Mouse (Mus musculus) intestine, embryonic 15.5 days (tissue): ENCODE measurements at regions not wholly inside any gene's neighbourhood (a gene's known extent, or its start where the extent isn't known, plus 50 kb on each side); places are given as distances from the start of the nearest gene placed in this dataset.

Source experiments
- ATAC-seq: fragments of 200-750 bp; cut with Nextera tagmentation; 2 replicates; pipeline ENCODE4 v1.8.0; 2017; ENCODE audit warnings: moderate TSS enrichment, moderate library complexity
- H3K27ac ChIP-seq: fragments of 300-500 bp; sonication (generic); 2 replicates; pipeline ENCODE4 v1.5.1; 2015; ENCODE audit warnings: mild to moderate bottlenecking, inconsistent platforms
- H3K27me3 ChIP-seq: fragments of 300-500 bp; sonication (generic); replicated peaks from 2 replicates; pipeline ENCODE4 v1.6.1; 2015; ENCODE audit warnings: inconsistent platforms
- H3K36me3 ChIP-seq: fragments of 300-500 bp; sonication (generic); 2 replicates; pipeline ENCODE4 v1.6.1; 2015; ENCODE audit warnings: inconsistent platforms
- H3K4me1 ChIP-seq: fragments of 300-500 bp; sonication (generic); replicated peaks from 2 replicates; pipeline ENCODE4 v1.6.1; 2015; ENCODE audit warnings: inconsistent platforms
- H3K4me2 ChIP-seq: fragments of 300-500 bp; sonication (generic); replicated peaks from 2 replicates; pipeline ENCODE4 v1.6.1; 2015; ENCODE audit warnings: mild to moderate bottlenecking, inconsistent platforms
- H3K4me3 ChIP-seq: fragments of 300-500 bp; sonication (generic); replicated peaks from 2 replicates; pipeline ENCODE4 v1.5.1; 2015; ENCODE audit warnings: inconsistent platforms
- H3K9ac ChIP-seq: fragments of 300-500 bp; sonication (generic); 2 replicates; pipeline ENCODE4 v1.6.1; 2015; ENCODE audit warnings: inconsistent platforms
- H3K9me3 ChIP-seq: fragments of 300-500 bp; sonication (generic); 2 replicates; pipeline ENCODE4 v1.6.1; 2016; ENCODE audit warnings: inconsistent platforms
- WGBS: fragments of 180-500 bp; shearing (Covaris S2); methylation state at CpG from one replicate; pipeline ENCODE4 v1.1.7; 2015; 5-methylcytosine and 5-hydroxymethylcytosine counted together

DNA sequence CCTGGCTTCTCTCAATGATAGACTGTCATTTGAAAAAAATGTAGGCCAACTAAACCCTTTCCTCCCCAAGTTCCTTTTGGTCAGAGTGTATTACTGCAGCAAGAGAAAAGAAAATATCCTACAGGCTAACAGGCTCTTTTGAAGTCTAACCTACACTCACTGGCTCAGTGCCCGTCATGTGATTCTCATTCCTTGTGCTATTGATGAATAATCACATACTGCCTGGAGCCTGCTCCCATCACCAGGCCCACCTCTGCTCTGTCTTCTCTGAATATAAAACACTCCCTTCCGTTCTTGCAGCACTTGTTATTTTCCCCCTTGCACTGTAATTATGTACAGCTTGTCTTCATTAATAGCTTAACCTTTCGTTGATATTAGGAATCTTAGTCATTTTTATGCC is 809.7 kb downstream of the Dpp10 start:
- WGBS, result 79% methylated on average over 3 of the region's 3 CpGs
- Histone ChIP-seq H3K4me2 (no peak overlapping the region), H3K4me3 (no peak overlapping the region), H3K27ac (no peak overlapping the region), H3K4me1 (no peaks in the 10 kb centered on the region), H3K27me3 (no peaks in the 10 kb centered on the region), H3K9ac (no peak overlapping the region), H3K36me3 (no peaks in the 10 kb centered on the region), H3K9me3 (no peaks in the 10 kb centered on the region)
- no peak for ATAC-seq

DNA sequence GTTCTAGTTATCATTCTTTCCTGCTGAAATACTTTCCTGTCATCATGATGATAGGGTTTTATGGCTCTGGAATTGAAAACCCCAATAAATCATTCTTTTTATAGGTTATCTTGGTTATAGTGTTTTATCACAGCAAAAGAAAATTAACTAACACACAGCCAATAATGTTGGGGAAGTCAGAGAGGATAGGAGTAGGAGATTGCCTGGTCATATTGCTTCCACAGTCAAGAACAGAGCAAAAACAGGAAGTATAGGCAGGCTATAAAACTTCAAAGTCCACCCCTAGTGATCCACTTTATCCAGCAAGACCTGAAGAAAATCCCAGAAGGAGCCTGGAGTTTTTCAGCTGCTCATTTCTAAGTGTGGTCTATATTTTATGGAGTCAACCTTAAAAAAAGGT is 824.4 kb downstream of the Dpp10 start:
- no peaks in the 10 kb centered on the region for H3K27me3 ChIP-seq
- H3K4me1 ChIP-seq, result no peaks in the 10 kb centered on the region
- no peak overlapping the region for H3K27ac ChIP-seq
- no peaks in the 10 kb centered on the region for H3K36me3 ChIP-seq
- H3K4me2 ChIP-seq, result no peak overlapping the region
- H3K9me3 ChIP-seq, result no peaks in the 10 kb centered on the region
- ATAC-seq, result peak; percentile 86
- no peak overlapping the region for H3K4me3 ChIP-seq
- H3K9ac ChIP-seq, result no peak overlapping the region

DNA sequence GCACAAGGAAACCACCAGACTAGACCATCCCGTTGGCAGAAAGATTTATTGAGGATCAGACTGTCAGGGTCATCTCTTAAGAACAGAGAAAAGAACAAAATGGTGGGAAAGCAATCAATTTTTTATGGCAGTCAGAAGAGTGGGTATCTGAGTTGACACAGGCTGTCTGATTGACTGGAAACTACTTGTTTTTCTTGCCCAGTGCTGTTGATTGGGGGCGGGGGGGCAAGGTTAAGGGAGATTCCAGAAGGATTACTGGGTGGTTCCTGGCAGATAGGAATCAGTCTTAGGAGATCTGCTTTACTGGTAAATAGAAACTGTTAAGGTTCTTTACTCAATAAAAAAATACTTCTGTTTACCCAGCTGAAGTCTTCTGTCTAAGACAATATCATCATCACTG is 824.9 kb downstream of the Dpp10 start:
- 27% methylated on average over 2 of the region's 2 CpGs for WGBS
- H3K4me1 ChIP-seq, result no peaks in the 10 kb centered on the region
- ATAC-seq, result peak; percentile 78; the same call in 1 of the 2 replicates

More for the DNA sequence above, 824.9 kb downstream of the Dpp10 start:
- no peaks in the 10 kb centered on the region for H3K36me3 ChIP-seq
- H3K4me3 ChIP-seq, result no peak overlapping the region
- no peak overlapping the region for H3K9ac ChIP-seq
- no peak overlapping the region for H3K4me2 ChIP-seq
- H3K27ac ChIP-seq, result no peak overlapping the region
- no peaks in the 10 kb centered on the region for H3K9me3 ChIP-seq
- no peaks in the 10 kb centered on the region for H3K27me3 ChIP-seq
